Mouse (Mus musculus) midbrain, embryonic 11.5 days (tissue): Measurements from ENCODE around the gene Aff3. TPM values are rescaled to one million over a fixed set of nuclear protein-coding genes. Genes with fewer than 3 reads are reported as not detected.

Experiments
- ATAC-seq: fragments of 200-750 bp; cut with Nextera tagmentation; 2 replicates; pipeline ENCODE4 v1.8.0; 2017; ENCODE audit warnings: moderate TSS enrichment, moderate library complexity; ENCODE audit not compliant: low FRiP score
- DNase-seq: peaks from one replicate; pipeline ENCODE4 v3.0.0; 2015; ENCODE audit warnings: low spot score; ENCODE audit errors: missing footprints
- H3K27ac ChIP-seq: fragments of 300-500 bp; sonication (generic); 2 replicates; pipeline ENCODE4 v1.5.1; 2014; ENCODE audit warnings: low read depth, low read length
- H3K27me3 ChIP-seq: fragments of 300-500 bp; sonication (generic); 2 replicates; pipeline ENCODE4 v1.6.1; 2014; ENCODE audit warnings: mild to moderate bottlenecking, low read length, moderate library complexity, mixed read lengths; ENCODE audit not compliant: control insufficient read depth, insufficient read depth
- H3K36me3 ChIP-seq: fragments of 300-500 bp; sonication (generic); 2 replicates; pipeline ENCODE4 v1.6.1; 2014; ENCODE audit warnings: mild to moderate bottlenecking, low read length, moderate library complexity, mixed read lengths; ENCODE audit not compliant: control insufficient read depth, insufficient read depth
- H3K4me1 ChIP-seq: fragments of 300-500 bp; sonication (generic); 2 replicates; pipeline ENCODE4 v1.6.1; 2014; ENCODE audit warnings: low read length; ENCODE audit not compliant: control insufficient read depth, insufficient read depth
- H3K4me2 ChIP-seq: fragments of 300-500 bp; sonication (generic); 2 replicates; pipeline ENCODE4 v1.6.1; 2014; ENCODE audit warnings: mild to moderate bottlenecking, moderate library complexity
- H3K4me3 ChIP-seq: fragments of 300-500 bp; sonication (generic); 2 replicates; pipeline ENCODE4 v1.5.1; 2014; ENCODE audit warnings: low read depth, low read length
- H3K9ac ChIP-seq: fragments of 300-500 bp; sonication (generic); 2 replicates; pipeline ENCODE4 v1.6.1; 2014; ENCODE audit warnings: low read length
- H3K9me3 ChIP-seq: fragments of 300-500 bp; sonication (generic); 2 replicates; pipeline ENCODE4 v1.6.1; 2016; ENCODE audit warnings: low read length; ENCODE audit not compliant: control insufficient read depth
- WGBS: fragments of 180-500 bp; shearing (Covaris S2); extraction: QIAGEN DNeasy Blood & Tissue Kit; methylation state at CpG from one replicate; pipeline ENCODE4 v1.1.7; 2014; 5-methylcytosine and 5-hydroxymethylcytosine counted together
- polyA plus RNA-seq: library from polyadenylated mRNA; unstranded; fragments of >200 nt; fragmentation: Nextera tagmentation; extraction: Ambion mirVana; gene quantifications from 2 replicates; pipeline ENCODE4 v1.2.1, GENCODE M21; 2014

The Aff3 gene
- polyA plus RNA-seq, 1 experiment from 2014 or later: 16.3 TPM

DNA sequence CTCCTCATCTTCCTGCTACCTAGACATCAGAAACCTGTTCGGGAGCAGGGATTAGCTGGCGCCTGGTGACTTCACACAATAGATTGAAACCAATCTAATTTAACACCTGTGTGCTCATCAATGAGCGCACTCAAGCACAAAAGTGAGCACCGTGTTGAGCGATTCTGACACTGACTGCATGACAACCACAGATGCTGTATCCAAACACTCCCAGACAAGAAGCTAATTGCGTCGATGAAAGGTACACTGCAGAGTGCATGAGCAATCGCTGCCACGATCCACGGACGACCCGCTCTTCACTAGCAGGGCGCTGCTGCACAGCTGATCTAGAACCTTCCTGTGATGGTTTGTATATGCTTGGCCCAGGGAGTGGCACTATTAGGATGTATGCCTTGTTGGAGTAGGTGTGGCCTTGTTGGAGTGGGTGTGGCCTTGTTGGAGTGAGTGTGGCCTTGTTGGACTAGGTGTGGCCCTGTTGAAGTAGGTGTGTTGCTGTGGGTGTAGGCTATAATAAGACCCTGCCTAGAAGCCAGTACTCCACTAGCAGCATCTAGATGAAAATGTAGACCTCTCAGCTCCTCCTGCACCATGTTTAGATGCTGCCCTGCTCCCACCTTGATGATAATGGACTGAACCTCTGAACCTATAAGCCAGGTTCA, 161.2 kb downstream of the Aff3 start:
- Histone ChIP-seq H3K36me3 (no peaks in the 10 kb centered on the region), H3K27ac (no peak overlapping the region), H3K4me2 (no peak overlapping the region), H3K9me3 (no peaks in the 10 kb centered on the region), H3K4me1 (peaks cover 9% of the 10 kb centered on the region), H3K4me3 (no peak overlapping the region), H3K27me3 (no peaks in the 10 kb centered on the region), H3K9ac (no peak overlapping the region)
- DNase-seq (peak; percentile 72), ATAC-seq (no peak)
- 68% methylated on average over 13 of the region's 13 CpGs for WGBS

DNA sequence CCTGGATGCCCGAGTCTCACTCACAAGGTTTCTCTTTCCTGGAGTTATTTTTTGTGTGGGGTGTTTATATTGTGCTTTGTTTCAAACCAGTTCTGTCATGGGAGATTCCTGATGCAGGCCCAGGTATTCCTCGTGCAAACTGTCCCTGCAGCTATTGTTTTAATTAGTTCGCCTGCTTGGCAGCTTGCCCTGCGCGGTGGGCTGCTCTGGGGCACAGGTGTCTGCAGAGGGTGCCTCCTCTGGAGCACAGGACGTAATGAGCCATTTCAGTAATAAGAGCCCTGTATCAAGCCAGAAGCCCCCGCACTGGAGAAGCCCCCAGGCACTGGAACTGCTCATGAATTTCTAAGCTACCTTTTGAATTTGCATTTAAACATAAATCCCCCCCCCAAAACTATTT, 162.0 kb downstream of the Aff3 start:
- 66% methylated on average over 7 of the region's 7 CpGs for WGBS
- no peak overlapping the region for H3K9ac ChIP-seq
- no peak for ATAC-seq
- H3K4me1 ChIP-seq: peaks cover 9% of the 10 kb centered on the region
- H3K27me3 ChIP-seq: no peaks in the 10 kb centered on the region
- no peak overlapping the region for H3K27ac ChIP-seq
- no peaks in the 10 kb centered on the region for H3K36me3 ChIP-seq
- no peak overlapping the region for H3K4me3 ChIP-seq
- H3K9me3 ChIP-seq: no peaks in the 10 kb centered on the region
- H3K4me2 ChIP-seq: no peak overlapping the region
- DNase-seq: peak; percentile 53

GRCm38 (mm10) chr1:38501231-38501630, 163.5 kb downstream of the Aff3 start:
- Histone ChIP-seq H3K4me1 (peaks cover 9% of the 10 kb centered on the region), H3K4me2 (no peak overlapping the region), H3K27me3 (no peaks in the 10 kb centered on the region), H3K9ac (no peak overlapping the region), H3K9me3 (no peaks in the 10 kb centered on the region), H3K27ac (no peak overlapping the region), H3K4me3 (no peak overlapping the region), H3K36me3 (no peaks in the 10 kb centered on the region)
- ATAC-seq (no peak), DNase-seq (peak; percentile 53)
- 92% methylated on average over 7 of the region's 7 CpGs for WGBS

- DNase-seq (peak; percentile 72), ATAC-seq (no peak)
- Histone ChIP-seq H3K9me3 (no peaks in the 10 kb centered on the region), H3K36me3 (no peaks in the 10 kb centered on the region), H3K4me2 (no peak overlapping the region), H3K27me3 (no peaks in the 10 kb centered on the region), H3K9ac (no peak overlapping the region), H3K4me3 (no peak overlapping the region), H3K4me1 (peaks cover 9% of the 10 kb centered on the region), H3K27ac (no peak overlapping the region)
- 86% methylated on average over 6 of the region's 6 CpGs for WGBS
Observed at GRCm38 (mm10) chr1:38499500-38499899, 165.3 kb downstream of the Aff3 start.

DNA sequence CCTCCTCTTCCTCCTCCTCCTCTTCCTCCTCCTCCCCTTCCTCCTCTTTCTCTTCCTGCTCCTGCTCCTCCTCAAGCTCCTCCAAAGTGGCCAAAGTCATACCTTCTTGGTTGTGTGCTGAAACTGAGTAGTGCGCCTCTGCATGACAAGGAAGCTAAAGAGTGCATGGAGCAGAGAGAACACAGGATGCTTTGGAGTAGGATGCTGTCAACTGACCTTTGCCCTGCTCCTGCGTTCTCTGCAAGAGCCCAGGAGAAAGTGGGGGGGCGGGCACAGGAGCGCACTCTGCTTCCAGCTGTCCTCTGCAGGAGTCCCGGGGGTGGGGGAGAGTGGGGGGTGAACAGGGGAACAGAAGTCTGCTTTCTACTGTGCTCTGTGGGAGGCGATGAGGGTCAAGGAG, 167.2 kb downstream of the Aff3 start:
- Histone ChIP-seq H3K27me3 (no peaks in the 10 kb centered on the region), H3K4me1 (peaks cover 3% of the 10 kb centered on the region; the same call in 1 of the 2 replicates), H3K27ac (no peak overlapping the region), H3K4me2 (no peak overlapping the region), H3K36me3 (no peaks in the 10 kb centered on the region), H3K9me3 (no peaks in the 10 kb centered on the region), H3K9ac (no peak overlapping the region), H3K4me3 (no peak overlapping the region)
- DNase-seq (peak; percentile 75), ATAC-seq (no peak)
- 27% methylated on average over 6 of the region's 6 CpGs for WGBS

DNA sequence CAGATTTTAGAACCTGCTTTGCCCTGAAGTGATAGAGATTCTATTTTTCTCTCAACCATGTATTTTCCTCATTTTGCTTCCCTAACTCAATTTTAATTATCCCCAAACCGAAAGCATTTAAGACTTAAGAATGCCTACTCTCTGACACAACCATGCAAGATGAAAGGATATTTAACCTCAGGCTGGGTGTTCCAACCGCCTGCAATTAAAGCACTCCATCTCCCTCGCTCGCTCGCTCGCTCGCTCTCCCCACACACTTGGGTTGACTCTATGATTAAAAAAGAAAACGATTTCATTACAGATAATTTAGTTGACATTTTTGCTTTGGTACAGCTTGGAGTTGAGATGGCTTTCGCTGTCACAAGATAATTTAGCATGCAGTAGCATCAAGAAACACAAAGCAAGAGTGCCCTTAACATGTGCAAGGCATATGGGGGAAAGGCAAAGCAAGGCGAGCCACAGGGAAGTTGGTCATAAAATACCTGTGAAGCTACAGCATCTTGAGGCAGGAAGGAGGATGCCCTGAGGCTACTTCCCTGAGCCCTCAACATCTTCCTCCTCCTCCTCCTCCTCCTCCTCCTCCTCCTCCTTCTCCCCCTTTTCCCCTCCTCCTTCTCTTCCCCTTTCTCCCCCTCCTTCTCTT, 167.7 kb downstream of the Aff3 start:
- DNase-seq: peak; percentile 67
- no peak for ATAC-seq

DNA sequence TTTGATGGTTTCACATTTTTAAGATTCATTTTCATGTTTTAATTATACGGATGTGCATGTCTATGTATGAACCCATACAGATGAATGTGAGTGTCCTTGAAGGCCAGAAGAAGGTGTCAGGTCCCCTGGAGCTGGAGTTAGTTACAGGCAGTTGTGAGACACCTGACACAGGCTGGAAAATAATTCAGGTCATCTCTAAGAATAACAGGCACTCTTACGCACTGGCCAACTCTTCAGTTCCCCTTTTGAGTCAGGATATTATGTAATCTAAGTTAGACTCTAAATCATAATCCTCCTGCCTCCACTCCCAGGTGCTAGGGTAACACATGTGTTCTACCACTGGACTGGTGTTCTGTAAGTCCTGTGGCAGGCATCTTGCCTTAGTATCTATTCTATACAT, 169.5 kb downstream of the Aff3 start:
- H3K4me1 ChIP-seq: no peaks in the 10 kb centered on the region
- WGBS: 96% methylated on average over 2 of the region's 2 CpGs
- ATAC-seq (no peak), DNase-seq (no peak)
- no peak overlapping the region for H3K4me2 ChIP-seq
- no peak overlapping the region for H3K4me3 ChIP-seq
- no peaks in the 10 kb centered on the region for H3K36me3 ChIP-seq
- H3K9ac ChIP-seq: no peak overlapping the region
- no peaks in the 10 kb centered on the region for H3K9me3 ChIP-seq
- H3K27ac ChIP-seq: no peak overlapping the region
- no peaks in the 10 kb centered on the region for H3K27me3 ChIP-seq

More for the DNA sequence above, 167.7 kb downstream of the Aff3 start:
- H3K27me3 ChIP-seq: no peaks in the 10 kb centered on the region
- no peaks in the 10 kb centered on the region for H3K4me1 ChIP-seq
- no peak overlapping the region for H3K9ac ChIP-seq
- no peak overlapping the region for H3K4me3 ChIP-seq
- no peak overlapping the region for H3K27ac ChIP-seq
- H3K4me2 ChIP-seq: no peak overlapping the region
- no peaks in the 10 kb centered on the region for H3K36me3 ChIP-seq
- no peaks in the 10 kb centered on the region for H3K9me3 ChIP-seq
- 87% methylated on average over 10 of the region's 10 CpGs for WGBS

DNA sequence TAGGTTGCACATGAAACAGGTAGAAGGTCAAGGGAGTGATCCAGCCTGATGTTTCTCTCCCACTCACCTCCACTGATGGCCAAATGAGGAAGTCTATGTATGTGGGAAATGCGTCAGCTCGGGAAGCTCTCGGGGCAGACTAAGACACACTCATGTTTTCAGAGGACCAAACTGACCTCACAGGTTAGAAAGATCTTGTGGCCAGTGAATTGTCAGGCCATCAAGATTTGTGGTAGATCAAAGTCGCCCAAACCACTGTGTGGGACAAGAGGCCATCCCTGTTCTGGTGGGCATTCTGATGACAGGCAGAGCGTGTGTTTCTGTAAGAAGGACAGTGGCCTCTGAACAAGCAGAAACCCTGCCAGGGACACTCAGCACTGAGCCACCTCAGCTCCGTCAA, 175.0 kb downstream of the Aff3 start:
- no peaks in the 10 kb centered on the region for H3K36me3 ChIP-seq
- no peak overlapping the region for H3K9ac ChIP-seq
- H3K27ac ChIP-seq: no peak overlapping the region
- H3K4me1 ChIP-seq: no peaks in the 10 kb centered on the region
- ATAC-seq (no peak), DNase-seq (no peak)
- H3K4me2 ChIP-seq: no peak overlapping the region
- 87% methylated on average over 6 of the region's 6 CpGs for WGBS
- H3K9me3 ChIP-seq: no peaks in the 10 kb centered on the region
- no peak overlapping the region for H3K4me3 ChIP-seq
- H3K27me3 ChIP-seq: no peaks in the 10 kb centered on the region

GRCm38 (mm10) chr1:38488667-38489210, 176.0 kb downstream of the Aff3 start:
- no peak overlapping the region for H3K9ac ChIP-seq
- H3K36me3 ChIP-seq: no peaks in the 10 kb centered on the region
- H3K4me2 ChIP-seq: no peak overlapping the region
- DNase-seq (no peak), ATAC-seq (no peak)
- 91% methylated on average over 8 of the region's 8 CpGs for whole genome bisulfite sequencing
- no peaks in the 10 kb centered on the region for H3K4me1 ChIP-seq
- no peak overlapping the region for H3K27ac ChIP-seq
- H3K4me3 ChIP-seq: no peak overlapping the region
- no peaks in the 10 kb centered on the region for H3K27me3 ChIP-seq
- H3K9me3 ChIP-seq: no peaks in the 10 kb centered on the region
